Mouse (Mus musculus) right cerebral cortex, postnatal 4 days (tissue): Measurements from ENCODE around the gene Knstrn.

Experiments
- DNase-seq: peaks from one replicate; pipeline ENCODE4 v3.0.0-alpha.2; 2022

Knstrn gene

GRCm38 (mm10) chr2:118902051-118903025, 88.5 kb downstream of the Knstrn start:
- DNase-seq, result peak; percentile 55

DNA sequence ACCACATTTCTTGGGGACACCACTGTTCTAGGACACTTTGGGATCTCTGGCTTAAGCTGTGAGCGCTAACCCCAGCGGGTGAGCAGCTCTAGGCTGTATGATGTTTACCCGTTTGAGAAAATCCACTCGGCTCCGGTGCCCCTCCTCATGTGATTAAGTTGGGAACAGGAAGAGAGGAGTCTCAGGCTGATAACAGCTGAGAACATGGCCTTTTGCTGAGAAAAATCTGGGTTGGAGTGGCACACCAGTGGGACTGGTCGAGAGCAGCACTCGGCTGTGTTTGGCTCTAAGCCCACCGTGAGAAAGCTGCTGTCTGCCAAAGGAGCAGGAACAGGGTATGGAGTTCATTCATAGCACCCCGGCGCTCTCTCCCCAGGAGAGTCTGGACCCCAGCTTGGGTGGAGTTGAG, 89.5 kb downstream of the Knstrn start:
- peak; percentile 25 for DNase-seq
